Mouse (Mus musculus): ENCODE measurements at regions not wholly inside any gene's neighbourhood (a gene's known extent, or its start where the extent isn't known, plus 50 kb on each side); places are given as distances from the start of the nearest gene placed in this dataset.

GRCm38 (mm10) chr5:103374162-103374561, 50.8 kb upstream of the Ptpn13 start:
- Histone ChIP-seq H3K9ac (ENCODE audit: low read depth, low read length) (no peak overlapping the region), H3K9me3 (ENCODE audit: control insufficient read depth, low read length) (no peaks in the 10 kb centered on the region), H3K4me2 (ENCODE audit: low read depth, low read length) (no peak overlapping the region), H3K27me3 (replicated peaks; ENCODE audit: control insufficient read depth, insufficient read depth, low read length) (no peaks in the 10 kb centered on the region), H3K4me3 (ENCODE audit: low read depth, low read length) (no peak overlapping the region), H3K36me3 (ENCODE audit: control insufficient read depth, insufficient read depth, low read length) (no peaks in the 10 kb centered on the region), H3K4me1 (ENCODE audit: control insufficient read depth, insufficient read depth, low read length) (peaks cover 8% of the 10 kb centered on the region; the same call in 1 of the 2 replicates), H3K27ac (replicated peaks; ENCODE audit: low read depth, low read length) (no peak overlapping the region)
- 64% methylated on average over 6 of the region's 6 CpGs for WGBS
- DNase-seq (ENCODE audit: low spot score): no peak
- ATAC-seq (ENCODE audit: low read depth): no peak

- H3K9me3 ChIP-seq (ENCODE audit: control insufficient read depth, low read length): no peaks in the 10 kb centered on the region
- H3K27ac ChIP-seq (replicated peaks; ENCODE audit: low read depth, low read length): no peak overlapping the region
- H3K36me3 ChIP-seq (ENCODE audit: control insufficient read depth, insufficient read depth, low read length): no peaks in the 10 kb centered on the region
- DNase-seq (ENCODE audit: low spot score) (no peak), ATAC-seq (ENCODE audit: low read depth) (no peak)
- H3K9ac ChIP-seq (ENCODE audit: low read depth, low read length): no peak overlapping the region
- WGBS: 93% methylated on average over 4 of the region's 4 CpGs
- H3K27me3 ChIP-seq (replicated peaks; ENCODE audit: control insufficient read depth, insufficient read depth, low read length): no peaks in the 10 kb centered on the region
- H3K4me1 ChIP-seq (ENCODE audit: control insufficient read depth, insufficient read depth, low read length): peaks cover 8% of the 10 kb centered on the region; the same call in 1 of the 2 replicates
- H3K4me2 ChIP-seq (ENCODE audit: low read depth, low read length): no peak overlapping the region
- no peak overlapping the region for H3K4me3 ChIP-seq (ENCODE audit: low read depth, low read length)
These were observed 51.9 kb upstream of the Ptpn13 start for GRCm38 (mm10) chr5:103373089-103373488.

- no peaks in the 10 kb centered on the region for H3K36me3 ChIP-seq (ENCODE audit: control insufficient read depth, insufficient read depth, low read length)
- WGBS: 60% methylated on average over 4 of the region's 4 CpGs
- H3K4me2 ChIP-seq (ENCODE audit: low read depth, low read length): no peak overlapping the region
- ATAC-seq (ENCODE audit: low read depth): peak; percentile 8; the same call in 1 of the 2 replicates
- no peak overlapping the region for H3K27ac ChIP-seq (replicated peaks; ENCODE audit: low read depth, low read length)
- no peak overlapping the region for H3K4me3 ChIP-seq (ENCODE audit: low read depth, low read length)
- peak; percentile 70 for DNase-seq (ENCODE audit: low spot score)
- H3K27me3 ChIP-seq (replicated peaks; ENCODE audit: control insufficient read depth, insufficient read depth, low read length): no peaks in the 10 kb centered on the region
- H3K9me3 ChIP-seq (ENCODE audit: control insufficient read depth, low read length): no peaks in the 10 kb centered on the region
- H3K9ac ChIP-seq (ENCODE audit: low read depth, low read length): no peak overlapping the region
- no peaks in the 10 kb centered on the region for H3K4me1 ChIP-seq (ENCODE audit: control insufficient read depth, insufficient read depth, low read length)
These were observed 54.5 kb upstream of the Ptpn13 start for GRCm38 (mm10) chr5:103370456-103370855.

GRCm38 (mm10) chr5:103368993-103369392, 56.0 kb upstream of the Ptpn13 start:
- no peak for DNase-seq (ENCODE audit: low spot score)
- no peaks in the 10 kb centered on the region for H3K36me3 ChIP-seq (ENCODE audit: control insufficient read depth, insufficient read depth, low read length)
- H3K4me2 ChIP-seq (ENCODE audit: low read depth, low read length): no peak overlapping the region
- no peak for ATAC-seq (ENCODE audit: low read depth)
- H3K4me1 ChIP-seq (ENCODE audit: control insufficient read depth, insufficient read depth, low read length): no peaks in the 10 kb centered on the region
- 84% methylated on average over 10 of the region's 10 CpGs for WGBS
- H3K27ac ChIP-seq (replicated peaks; ENCODE audit: low read depth, low read length): no peak overlapping the region
- no peaks in the 10 kb centered on the region for H3K9me3 ChIP-seq (ENCODE audit: control insufficient read depth, low read length)
- H3K4me3 ChIP-seq (ENCODE audit: low read depth, low read length): no peak overlapping the region
- no peaks in the 10 kb centered on the region for H3K27me3 ChIP-seq (replicated peaks; ENCODE audit: control insufficient read depth, insufficient read depth, low read length)
- no peak overlapping the region for H3K9ac ChIP-seq (ENCODE audit: low read depth, low read length)

- Histone ChIP-seq H3K36me3 (ENCODE audit: control insufficient read depth, insufficient read depth, low read length) (no peaks in the 10 kb centered on the region), H3K9me3 (ENCODE audit: control insufficient read depth, low read length) (no peaks in the 10 kb centered on the region), H3K4me2 (ENCODE audit: low read depth, low read length) (no peak overlapping the region), H3K9ac (ENCODE audit: low read depth, low read length) (no peak overlapping the region), H3K27me3 (replicated peaks; ENCODE audit: control insufficient read depth, insufficient read depth, low read length) (no peaks in the 10 kb centered on the region), H3K4me1 (ENCODE audit: control insufficient read depth, insufficient read depth, low read length) (no peaks in the 10 kb centered on the region), H3K27ac (replicated peaks; ENCODE audit: low read depth, low read length) (no peak overlapping the region), H3K4me3 (ENCODE audit: low read depth, low read length) (no peak overlapping the region)
- peak; percentile 37; the same call in 1 of the 2 replicates for ATAC-seq (ENCODE audit: low read depth)
- peak; percentile 41 for DNase-seq (ENCODE audit: low spot score)
- WGBS: 31% methylated on average over 12 of the region's 12 CpGs
These were observed 57.8 kb upstream of the Ptpn13 start for GRCm38 (mm10) chr5:103367201-103367671.

- 85% methylated on average over 19 of the region's 19 CpGs for whole genome bisulfite sequencing
- Histone ChIP-seq H3K4me1 (ENCODE audit: control insufficient read depth, insufficient read depth, low read length) (no peaks in the 10 kb centered on the region), H3K36me3 (ENCODE audit: control insufficient read depth, insufficient read depth, low read length) (no peaks in the 10 kb centered on the region), H3K9me3 (ENCODE audit: control insufficient read depth, low read length) (no peaks in the 10 kb centered on the region), H3K27me3 (replicated peaks; ENCODE audit: control insufficient read depth, insufficient read depth, low read length) (no peaks in the 10 kb centered on the region), H3K4me3 (ENCODE audit: low read depth, low read length) (no peak overlapping the region), H3K4me2 (ENCODE audit: low read depth, low read length) (no peak overlapping the region), H3K27ac (replicated peaks; ENCODE audit: low read depth, low read length) (no peak overlapping the region), H3K9ac (ENCODE audit: low read depth, low read length) (no peak overlapping the region)
- ATAC-seq (ENCODE audit: low read depth): no peak
- DNase-seq (ENCODE audit: low spot score): no peak
These were observed 59.1 kb upstream of the Ptpn13 start for GRCm38 (mm10) chr5:103365700-103366448.

- no peaks in the 10 kb centered on the region for H3K27me3 ChIP-seq (replicated peaks; ENCODE audit: control insufficient read depth, insufficient read depth, low read length)
- DNase-seq (ENCODE audit: low spot score) (no peak), ATAC-seq (ENCODE audit: low read depth) (no peak)
- no peak overlapping the region for H3K4me3 ChIP-seq (ENCODE audit: low read depth, low read length)
- no peaks in the 10 kb centered on the region for H3K4me1 ChIP-seq (ENCODE audit: control insufficient read depth, insufficient read depth, low read length)
- no peak overlapping the region for H3K27ac ChIP-seq (replicated peaks; ENCODE audit: low read depth, low read length)
- H3K9ac ChIP-seq (ENCODE audit: low read depth, low read length): no peak overlapping the region
- H3K9me3 ChIP-seq (ENCODE audit: control insufficient read depth, low read length): no peaks in the 10 kb centered on the region
- WGBS: 81% methylated on average over 21 of the region's 21 CpGs
- no peaks in the 10 kb centered on the region for H3K36me3 ChIP-seq (ENCODE audit: control insufficient read depth, insufficient read depth, low read length)
- H3K4me2 ChIP-seq (ENCODE audit: low read depth, low read length): no peak overlapping the region
These were observed 59.9 kb upstream of the Ptpn13 start for GRCm38 (mm10) chr5:103364791-103365699.

- H3K27ac ChIP-seq (replicated peaks; ENCODE audit: low read depth, low read length): no peak overlapping the region
- ATAC-seq (ENCODE audit: low read depth) (no peak), DNase-seq (ENCODE audit: low spot score) (no peak)
- H3K9me3 ChIP-seq (ENCODE audit: control insufficient read depth, low read length): no peaks in the 10 kb centered on the region
- 67% methylated on average over 13 of the region's 13 CpGs for WGBS
- no peaks in the 10 kb centered on the region for H3K4me1 ChIP-seq (ENCODE audit: control insufficient read depth, insufficient read depth, low read length)
- H3K27me3 ChIP-seq (replicated peaks; ENCODE audit: control insufficient read depth, insufficient read depth, low read length): no peaks in the 10 kb centered on the region
- no peak overlapping the region for H3K9ac ChIP-seq (ENCODE audit: low read depth, low read length)
- H3K4me2 ChIP-seq (ENCODE audit: low read depth, low read length): no peak overlapping the region
- no peak overlapping the region for H3K4me3 ChIP-seq (ENCODE audit: low read depth, low read length)
- H3K36me3 ChIP-seq (ENCODE audit: control insufficient read depth, insufficient read depth, low read length): no peaks in the 10 kb centered on the region
These were observed 64.2 kb upstream of the Ptpn13 start for GRCm38 (mm10) chr5:103360775-103361247.
